Mouse (Mus musculus) thymus, postnatal 25 days (tissue): ENCODE measurements around the gene D17H6S53E.

Experiments used
- DNase-seq: peaks from one replicate; pipeline ENCODE4 v3.0.0; 2022

Gene D17H6S53E

DNA sequence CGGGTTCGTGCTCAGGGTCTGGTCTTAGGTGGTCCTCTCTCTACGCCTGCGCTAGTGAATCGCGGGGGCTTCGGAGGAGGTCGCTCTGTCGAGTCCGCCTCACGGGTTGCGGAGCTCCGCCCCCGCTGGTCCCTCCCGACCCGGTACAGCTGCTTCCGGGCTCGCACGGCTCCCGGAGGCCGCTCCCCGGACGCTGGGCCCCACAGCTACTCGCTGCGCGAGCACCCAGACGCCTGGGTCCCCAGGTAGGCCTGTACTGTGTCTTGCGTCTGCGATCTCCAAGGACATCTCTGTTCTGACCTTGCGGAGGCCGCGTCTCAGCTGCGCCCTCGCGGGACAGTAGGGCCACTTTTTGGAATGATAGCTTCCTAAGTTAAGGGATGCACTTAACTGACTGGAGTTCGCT is at the start of gene D17H6S53E:
Gene D17H6S53E, plus strand, starts transcription at position 168 of the 406 bp plus-strand sequence.
- peak; percentile 87 for DNase-seq

DNA sequence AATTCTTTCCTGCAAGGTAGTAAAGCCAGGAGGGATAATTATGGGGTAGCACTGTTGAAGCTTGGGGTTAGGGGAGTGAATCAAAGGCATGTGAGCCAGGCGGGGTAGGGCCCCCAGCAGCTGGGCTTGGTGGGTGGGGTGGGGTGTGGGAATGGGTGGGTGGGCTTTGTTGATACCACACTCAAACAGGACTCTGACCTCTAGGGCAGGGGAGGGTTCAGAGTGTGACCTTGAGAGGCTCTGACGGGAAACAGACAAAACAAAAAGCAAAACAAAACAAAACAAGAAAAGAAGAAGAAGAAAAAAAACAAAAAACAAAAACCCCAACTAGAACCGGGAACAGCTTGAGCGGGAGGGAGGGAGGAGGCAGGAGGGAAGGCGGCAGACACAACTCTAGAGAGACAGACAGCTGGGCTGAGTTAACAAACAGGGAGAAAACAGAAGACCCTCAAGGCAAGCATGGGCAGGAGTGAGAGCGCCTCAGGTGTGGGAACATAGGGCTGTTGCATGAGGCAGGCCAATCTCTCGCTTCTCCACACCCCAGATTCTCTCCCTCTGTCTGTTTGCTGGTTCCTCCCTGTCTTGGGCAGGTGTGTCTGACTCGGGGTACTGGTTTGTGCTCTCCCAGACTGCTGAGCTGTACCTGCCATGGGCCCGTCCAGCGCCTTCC is 49.5 kb upstream of the D17H6S53E start, which contains the start of gene Ly6g6e:
Gene Ly6g6e, plus strand, starts transcription at position 396 of the 670 bp plus-strand sequence.
- DNase-seq, result no peak

DNA sequence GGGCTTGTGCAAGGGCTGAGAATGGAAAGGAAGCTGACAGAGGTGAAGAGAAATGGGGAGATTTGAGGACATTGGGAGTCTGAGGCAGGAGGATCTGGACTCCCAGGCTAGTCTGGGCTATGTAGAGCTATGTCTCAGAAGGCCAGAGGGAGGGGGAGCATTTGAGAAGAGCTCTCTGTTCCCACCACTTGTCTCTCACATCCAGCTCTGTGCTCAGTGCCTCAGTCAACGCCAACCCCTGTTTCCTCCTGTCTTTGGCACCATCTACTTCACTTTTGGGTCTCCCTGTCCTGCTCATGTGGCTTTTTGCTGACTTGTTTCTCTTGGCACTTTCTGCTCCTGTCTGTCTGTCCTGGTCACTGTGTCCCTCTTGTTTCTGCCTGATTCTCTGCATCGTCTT is 48.9 kb upstream of the D17H6S53E start:
- no peak for DNase-seq

DNA sequence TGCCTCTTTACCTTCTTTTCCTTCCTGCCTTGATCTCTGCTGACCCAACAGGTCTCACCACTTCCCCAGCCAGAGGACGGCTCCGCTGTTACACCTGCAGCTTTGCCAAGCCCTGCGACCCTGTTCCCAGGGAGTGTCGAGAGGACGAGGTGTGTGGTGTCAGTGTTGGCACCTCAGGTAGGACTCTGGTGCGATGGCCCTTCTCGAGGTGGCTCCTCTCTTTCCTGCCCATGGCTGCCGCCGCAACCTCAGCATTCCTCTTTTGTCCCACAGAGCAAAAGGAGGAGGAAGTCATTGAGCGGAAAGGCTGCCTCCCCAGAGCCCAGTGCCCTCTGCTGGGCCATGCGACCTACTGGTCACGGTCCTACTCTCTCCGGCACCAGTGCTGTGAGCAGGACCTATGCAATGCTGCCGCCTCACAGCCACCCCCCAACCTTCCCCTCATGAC is 48.4 kb upstream of the D17H6S53E start, which contains the start of gene Ly6g6d:
Gene Ly6g6d, minus strand, starts transcription at position 280 of the 448 bp plus-strand sequence.
- DNase-seq, result no peak

DNA sequence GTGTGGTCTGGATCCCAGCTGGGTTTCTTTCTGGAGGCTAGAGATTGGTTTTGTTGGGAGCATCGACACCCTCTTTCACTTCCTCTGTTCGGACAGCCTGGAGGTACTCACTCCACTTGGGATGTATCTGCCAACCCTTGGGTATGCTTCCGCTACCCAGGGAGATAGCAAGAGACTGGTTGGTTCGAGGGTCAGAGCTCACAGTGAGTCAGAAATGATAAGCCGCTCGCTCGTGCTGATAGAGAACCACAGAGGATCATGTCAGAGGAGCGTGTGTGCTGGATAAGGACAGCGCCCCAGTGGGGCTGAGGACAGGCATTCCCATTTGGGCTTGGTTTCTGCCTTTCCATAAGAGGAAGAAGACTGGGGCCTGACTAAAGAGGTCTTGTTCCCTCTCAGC is 46.4 kb upstream of the D17H6S53E start:
- DNase-seq, result no peak

DNA sequence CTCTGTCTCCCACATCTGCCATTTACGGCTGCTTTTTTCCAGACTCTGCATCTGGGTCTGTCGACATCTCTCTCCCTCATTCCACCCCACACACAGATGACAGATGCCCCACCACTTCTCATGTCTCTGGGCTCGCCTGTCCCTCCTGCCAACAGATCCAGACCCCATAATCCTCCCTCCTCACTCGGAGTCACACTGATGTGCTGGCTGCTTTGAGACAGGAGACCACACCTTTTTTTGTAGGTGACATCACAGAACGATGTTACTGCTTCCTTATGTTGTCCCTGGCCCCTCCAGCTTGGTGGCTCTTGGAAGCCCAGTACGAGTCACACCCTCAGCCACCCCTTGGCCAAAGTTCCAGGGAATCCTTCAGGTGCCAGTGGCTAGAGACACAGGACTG is 45.9 kb upstream of the D17H6S53E start:
- no peak for DNase-seq

DNA sequence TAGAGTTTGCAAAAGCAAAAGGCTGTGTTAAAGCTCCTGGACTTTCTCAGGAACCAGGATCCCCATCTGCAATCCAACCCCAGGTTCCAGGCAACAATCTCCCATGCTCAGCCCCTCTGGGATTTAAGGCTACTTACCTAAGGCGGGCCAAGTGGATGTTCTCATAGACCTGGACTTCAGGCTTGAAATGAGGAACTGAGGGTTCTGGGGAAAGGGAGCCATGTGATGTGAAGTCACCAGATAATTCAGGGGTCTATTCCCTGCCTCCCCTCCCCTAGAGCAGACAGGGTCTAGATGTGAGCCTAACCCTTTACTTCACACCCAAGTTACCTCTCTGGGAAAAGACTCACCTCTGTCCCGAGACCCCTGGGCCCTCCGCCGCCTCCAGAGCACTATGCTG is 45.5 kb upstream of the D17H6S53E start:
- no peak for DNase-seq

DNA sequence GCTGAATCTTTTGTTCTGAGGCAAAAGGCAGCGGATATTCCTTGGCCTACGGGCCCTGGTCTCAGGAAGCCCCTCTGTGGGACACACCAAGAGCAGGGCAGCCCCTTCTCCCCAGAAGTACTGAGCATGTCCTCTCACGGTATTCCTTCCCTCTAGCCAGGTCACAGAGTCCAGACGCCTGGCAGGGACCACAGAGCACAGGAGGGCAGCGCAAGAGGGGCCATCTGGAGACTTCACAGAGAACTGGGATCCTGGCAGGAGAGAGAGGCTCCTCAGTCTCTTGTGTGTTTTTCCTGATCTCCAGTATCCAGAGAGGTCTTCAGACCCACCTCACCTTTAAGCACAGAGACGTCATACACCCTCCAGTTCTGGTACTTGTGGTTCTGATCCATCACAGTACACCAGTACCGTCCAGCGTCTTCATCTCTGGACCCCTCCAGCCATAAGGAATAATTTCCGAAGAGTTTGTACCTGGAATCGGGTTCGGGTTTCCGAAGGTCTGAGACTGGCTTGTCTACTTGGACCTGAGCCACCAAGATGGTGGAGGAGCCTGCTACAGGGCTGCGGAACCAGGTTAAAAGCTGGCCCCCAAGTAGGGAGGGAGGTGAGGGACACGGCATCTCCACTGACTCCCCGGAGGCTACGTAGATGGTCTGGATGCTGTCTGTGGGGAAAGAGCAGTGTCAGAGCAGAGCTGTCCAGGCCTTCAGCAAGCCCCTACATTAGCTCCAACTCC is 43.2 kb upstream of the D17H6S53E start:
- no peak for DNase-seq

DNA sequence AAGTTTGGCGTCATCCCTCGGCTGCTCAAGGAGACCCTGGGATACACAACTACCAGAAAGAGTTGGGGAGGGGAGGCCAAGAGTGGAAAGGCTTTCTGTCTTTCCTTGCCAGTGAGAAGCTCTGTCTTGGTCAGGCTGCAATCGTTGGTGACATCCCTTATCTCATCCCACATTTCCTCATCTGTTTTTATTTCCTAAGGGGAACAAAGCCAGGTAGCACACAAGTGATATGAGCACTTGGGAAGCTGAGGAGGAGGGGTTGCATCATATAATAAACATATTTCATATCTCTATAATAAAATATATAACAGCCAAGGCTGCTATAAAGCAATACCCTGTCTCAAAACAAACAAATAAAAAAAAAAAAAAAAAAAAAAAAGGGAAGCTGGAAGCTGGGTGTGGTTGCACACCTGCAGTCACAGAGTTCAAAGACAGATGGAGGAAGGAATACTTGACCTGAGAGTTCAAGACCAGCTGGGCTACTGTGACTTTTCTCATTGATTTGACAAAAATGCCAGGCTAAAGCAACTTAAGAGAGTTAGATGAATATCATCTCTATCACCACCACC is 42.2 kb upstream of the D17H6S53E start:
- DNase-seq, result no peak

DNA sequence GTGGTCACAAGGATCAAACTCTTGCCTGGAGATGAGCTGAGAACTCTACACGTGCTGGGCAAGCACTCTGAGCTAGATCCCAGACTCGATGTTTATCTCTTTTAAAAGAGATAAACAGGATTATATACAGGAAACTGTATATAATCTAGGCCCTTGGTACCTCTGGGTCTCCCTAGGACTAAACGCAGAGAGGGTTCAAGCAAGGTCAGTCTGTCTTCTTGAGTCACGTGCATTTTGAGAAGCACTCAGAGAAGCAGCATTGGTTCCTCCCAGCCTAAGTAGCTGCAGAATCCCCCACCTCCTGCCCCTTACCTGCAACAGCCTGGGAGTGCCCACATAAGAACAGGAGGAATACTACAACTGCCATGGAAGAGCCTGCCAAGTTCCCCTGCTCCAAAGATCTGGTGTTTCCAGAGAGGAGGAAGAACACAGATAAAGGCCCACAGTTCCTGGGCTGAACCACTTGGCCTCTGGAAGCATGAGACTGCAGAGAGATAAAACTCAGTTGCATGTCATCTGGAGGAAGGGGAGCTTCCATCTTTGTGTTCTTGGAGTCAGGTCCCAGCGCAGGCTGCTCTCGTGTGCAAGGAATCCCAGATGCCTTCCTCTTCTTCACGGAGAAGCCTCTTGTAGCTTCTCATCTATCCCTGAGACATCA is 40.8 kb upstream of the D17H6S53E start, which contains the start of gene Ly6g6f:
Gene Ly6g6f, minus strand, starts transcription at position 403 of the 658 bp plus-strand sequence.
- DNase-seq, result no peak

DNA sequence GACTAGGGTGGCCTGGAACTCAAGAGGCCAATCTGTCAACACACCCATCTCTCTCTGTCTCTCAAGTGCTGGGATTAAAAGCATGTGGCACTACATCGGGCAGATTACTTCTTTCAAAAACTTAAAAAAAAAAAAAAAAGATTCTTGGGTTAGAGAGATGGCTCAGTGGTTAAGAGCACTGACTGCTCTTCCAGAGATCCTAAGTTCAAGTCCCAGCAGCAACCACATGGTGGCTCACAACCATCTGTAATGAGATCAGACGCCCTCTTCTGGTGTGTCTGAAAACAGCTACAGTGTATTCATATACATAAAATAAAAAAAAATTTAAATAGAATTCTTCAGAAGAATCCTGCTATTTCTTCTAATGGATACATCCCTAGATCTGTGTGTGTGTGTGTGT is 38.0 kb upstream of the D17H6S53E start:
- DNase-seq, result peak; percentile 17

DNA sequence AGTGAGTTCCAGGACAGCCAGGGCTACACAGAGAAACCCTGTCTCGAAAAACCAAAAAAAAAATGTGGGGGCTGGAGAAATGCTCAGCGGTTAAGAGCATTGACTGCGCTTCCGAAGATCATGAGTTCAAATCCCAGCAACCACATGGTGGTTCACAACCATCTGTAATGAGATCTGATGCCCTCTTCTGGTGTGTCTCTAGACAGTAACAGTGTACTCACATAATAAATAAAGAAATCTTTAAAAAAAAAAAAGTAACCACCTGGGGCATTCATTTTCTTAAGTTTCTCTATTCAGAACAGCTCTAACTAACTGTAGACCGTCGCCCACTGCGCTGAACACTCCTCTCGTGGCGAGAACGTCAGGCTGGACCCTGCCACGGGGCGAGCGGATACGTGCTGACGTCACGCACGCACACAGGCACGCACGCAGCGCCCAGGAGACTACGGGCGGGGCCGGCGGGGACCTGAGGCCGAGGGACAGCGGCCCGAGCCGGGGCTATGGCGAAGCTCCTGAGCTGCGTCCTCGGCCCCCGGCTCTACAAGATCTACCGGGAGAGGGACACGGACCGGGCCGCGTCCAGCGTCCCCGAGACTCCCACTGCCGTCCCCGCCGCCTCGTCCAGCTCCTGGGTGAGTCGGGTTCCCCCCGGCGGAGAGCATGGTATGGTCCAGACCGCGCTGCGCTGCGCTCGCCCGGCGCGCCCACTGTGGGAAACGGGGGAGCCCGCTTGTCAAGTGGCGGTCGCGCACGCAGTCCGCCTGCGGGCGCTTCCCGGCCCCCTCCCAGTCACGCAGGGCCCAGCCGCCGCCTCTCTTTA is 37.1 kb upstream of the D17H6S53E start, which contains the start of gene Abhd16a:
Gene Abhd16a, plus strand, starts transcription at position 439 of the 820 bp plus-strand sequence.
- peak; percentile 95 for DNase-seq

DNA sequence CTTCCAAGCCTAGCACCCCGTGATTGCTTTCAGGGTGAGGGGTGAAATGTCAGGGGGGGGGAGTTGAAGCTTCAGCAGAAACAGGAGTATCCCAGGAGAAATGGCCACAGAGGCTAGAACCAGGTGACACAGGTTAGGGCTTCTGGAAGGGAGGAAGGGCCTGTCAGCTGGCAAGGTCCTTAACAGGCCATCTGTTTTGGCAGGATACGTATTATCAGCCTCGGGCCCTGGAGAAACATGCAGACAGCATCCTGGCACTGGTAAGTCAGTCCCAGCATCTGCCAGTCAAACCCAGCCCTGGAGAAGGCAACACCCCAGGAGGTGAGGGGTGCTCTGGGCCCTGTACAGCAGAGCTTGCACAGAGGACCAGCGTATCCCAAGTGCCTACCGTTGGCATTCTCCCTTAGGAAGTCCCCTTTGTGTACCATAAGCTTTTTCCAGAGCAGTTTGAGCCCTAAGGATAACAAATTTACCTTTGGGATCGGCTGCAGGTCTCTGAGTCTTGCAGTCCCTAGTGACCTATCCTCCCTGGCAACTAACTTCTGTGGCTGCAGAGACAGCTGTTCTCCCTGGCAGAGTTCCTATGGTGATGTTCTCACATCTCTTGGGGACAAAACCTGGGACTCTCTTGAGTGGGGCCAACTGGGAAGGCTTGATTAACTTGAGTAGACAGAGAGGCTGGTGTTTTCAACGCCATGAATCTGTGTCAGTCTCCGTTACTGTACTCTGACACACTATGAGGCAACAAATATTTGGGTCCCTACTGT is 35.8 kb upstream of the D17H6S53E start:
- no peak for DNase-seq

DNA sequence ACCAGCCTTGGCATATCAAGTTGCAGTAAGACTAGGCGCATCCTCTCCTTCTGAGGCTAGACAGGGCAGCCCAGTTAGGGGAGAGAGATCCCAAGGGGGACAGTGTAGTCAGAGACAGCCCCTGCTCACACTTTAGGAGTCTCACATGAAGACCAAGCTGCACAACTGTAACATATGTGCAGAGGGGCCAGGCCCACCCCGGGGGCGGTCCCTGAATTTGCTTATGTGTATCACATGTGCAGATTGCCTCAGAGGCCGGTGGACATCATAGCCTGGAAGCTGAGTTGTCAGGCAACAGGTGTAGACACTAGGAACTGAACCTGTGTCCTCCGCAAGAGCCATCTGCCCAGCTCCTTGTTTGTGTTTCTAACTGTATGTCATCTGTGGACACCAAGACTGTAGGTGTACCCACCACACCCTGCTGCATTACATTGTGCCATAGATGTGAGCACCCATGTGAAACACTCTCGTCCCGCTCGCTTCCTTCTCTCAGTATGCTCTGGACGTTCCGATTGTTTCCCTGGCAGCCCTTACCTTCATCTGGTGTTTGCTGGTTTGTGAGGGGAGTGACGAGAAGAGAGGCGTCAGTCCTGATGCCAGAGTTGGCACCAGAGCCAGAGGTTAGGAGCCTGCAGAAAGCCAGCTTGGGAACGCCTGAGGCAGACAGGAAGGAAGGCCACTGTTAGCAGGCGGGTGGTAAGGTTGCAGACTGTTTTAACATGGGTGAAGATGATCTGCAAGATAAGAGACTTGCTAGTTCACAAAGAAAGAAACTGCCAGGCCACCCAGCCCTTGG is 33.6 kb upstream of the D17H6S53E start:
- DNase-seq, result no peak

DNA sequence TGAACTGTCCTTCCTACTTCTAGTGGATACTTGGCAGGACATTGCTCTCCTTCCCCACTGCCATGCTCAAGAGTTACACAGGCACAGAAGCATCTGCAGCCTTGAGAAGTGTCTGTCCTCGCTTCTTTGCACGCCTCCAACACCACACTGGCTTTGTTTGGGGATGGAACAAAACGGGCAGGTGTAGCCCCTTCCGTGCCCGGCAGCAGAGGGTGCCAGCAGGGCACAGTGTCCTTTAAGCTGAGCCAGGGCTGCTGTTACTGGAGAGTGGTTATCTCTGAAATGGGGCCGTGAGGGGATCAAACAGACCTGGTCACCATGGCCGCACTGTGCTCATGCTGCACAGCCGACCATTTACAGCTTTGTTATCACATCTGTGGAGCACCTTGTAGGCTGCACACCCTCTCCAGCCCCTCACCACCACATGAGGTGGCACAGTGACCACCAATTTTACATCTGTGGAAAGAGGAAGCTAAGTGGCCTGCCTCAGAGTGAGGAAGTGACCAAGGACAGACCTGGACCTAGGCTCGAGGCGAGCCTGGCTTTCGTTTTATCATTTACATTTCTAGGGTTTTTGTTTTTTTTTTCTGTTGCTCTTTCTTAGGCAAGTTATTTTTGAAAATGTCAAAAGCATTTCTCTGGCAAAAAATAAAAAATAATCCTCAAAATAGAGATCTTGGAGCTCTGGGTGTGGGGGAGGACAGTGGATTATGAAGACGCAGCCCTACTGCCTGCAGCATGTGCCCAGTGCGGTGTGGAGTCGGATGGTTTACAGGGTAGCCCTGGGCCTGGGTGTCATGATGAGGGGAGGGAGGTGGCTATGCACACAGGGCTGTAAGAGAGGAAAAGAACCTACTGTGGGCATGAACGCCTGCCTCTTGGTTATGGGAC is 31.5 kb upstream of the D17H6S53E start:
- DNase-seq, result no peak

DNA sequence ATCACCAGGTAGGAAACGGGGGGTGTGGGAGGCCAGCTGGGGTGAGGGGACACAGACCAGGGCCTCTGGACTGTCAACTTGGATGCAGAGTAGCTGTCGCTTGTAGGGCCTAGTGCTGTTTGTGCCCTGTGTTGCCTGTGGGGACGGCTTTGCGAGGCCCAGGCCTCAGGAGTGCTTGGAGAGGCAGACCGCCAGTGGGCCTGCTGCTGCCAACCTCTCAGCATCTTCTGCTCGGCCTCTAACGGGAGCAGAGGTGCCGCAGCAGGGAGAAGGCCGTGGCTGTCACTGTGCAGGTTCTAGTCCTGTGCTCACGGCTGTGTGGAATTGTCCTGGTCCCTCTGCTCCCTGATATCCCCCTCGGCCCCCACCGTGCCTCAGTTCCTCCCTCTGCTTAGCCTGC is 29.6 kb upstream of the D17H6S53E start:
- no peak for DNase-seq

DNA sequence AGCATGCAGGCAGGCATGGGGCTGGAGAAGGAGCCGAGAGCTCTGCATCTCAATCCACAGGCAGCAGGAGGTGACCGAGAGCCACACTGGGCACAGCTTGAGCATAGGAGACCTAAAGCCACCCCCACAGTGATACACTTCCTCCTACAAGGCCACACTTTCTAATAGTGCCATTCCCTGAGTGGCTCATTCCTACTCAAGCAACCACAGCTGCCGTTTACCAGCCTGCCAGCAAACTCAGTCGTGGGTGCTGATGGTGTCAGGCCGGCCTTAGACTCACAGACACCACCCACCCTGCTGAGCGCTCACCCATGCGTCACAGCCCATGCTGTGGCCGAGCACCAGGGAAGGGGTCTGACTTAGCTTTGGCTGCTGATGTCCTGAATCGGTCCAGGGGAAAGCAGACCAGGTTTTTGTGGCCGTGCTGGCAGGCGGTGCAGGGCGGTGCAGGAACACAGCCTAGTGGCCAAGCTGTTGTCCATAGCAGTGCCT is 29.0 kb upstream of the D17H6S53E start:
- peak; percentile 35 for DNase-seq

DNA sequence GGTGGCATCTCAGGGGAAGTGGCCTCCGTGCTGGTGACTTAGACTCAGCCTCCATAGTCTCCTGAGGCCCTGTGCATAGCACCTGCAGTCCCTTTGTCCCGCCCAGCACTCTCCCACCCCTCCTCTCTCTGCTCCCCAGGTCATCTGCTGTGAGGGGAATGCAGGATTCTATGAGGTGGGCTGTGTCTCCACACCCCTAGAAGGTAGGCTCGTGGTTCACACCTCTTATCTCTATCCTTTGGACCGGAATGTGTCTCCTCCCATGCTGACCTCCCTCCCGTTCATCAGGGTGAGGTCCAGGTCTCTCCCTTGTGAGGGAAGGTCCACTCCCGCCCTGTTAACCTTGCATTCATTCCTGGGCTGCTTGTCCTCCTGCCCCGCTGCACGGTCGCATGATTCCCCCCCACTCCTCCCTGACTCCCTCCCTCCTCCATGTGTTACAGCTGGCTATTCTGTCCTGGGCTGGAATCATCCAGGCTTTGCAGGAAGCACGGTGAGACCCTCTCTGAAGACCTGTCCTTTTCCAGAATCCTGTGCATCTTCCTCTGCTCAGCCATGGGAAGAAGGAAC is 25.9 kb upstream of the D17H6S53E start:
- DNase-seq, result no peak

DNA sequence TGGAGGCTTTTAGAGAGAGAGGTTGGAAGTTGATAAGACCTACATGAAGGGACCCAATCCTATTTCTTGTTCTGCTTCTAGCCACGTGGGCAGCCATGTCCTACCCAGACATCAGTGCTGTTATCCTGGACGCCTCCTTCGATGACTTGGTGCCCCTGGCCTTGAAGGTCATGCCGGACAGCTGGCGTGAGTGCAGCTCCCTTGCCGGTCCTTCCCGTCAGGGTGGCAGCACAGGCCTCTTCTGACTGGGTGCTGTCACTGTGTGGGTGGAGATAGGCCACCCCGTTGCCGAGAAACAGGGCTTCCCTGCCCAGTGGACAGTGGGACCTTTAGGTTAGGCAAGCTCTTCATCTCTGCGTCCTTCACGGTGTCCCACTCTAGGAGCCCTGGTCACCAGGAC is 25.0 kb upstream of the D17H6S53E start:
- DNase-seq, result no peak
